Mouse (Mus musculus) v-Abl transformed pro-B cells (cell line): ENCODE data around the gene Inpp4b.

ENCODE experiments used
- in situ Hi-C, 2 experiments: fragments of 400-800 bp; cut with MboI; formaldehyde crosslinking; loops; one replicate each; pipeline ENCODE4 v1.15.1; 2025; ENCODE audit not compliant: unreplicated experiment in 2 of 2

The Inpp4b gene

DNA sequence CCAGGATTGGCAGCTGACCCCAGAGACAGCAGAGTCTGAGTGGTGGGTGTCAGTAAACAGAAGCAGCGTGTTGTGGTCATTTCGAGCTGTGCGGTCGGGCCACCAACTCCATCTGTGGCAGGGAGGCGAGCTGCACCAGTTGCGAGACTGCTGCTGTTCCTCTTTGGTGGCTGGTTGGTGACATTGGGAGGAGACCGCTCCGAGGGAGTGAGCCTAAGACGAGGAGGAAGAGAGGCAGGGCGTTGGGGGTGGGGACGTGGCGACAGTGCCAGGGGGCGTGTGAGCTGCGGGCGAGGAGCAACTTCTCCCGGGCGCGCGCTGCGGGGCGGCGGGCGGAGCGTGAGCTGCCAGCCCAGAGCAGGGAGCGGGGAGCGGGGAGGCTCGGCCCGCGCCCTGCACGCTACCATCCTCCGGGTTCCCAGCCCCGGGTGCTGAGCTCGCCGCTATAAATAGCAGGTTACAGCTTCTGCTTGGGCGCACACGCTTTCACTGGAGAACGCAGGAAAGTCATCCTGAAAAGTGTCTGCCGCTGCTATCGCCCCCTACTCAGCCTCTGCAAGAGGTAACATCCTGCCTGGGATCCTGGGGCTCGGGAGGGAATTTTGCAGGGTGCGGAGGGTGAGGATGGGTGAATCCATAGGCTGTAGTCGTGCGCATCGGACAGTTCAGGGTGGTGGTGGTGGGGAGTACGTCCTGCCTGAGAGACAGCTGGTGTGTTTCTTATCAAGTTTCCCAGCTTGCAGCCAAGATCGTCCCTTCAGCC is at the start of gene Inpp4b:
TSS of gene Inpp4b (plus strand) at position 321 of the 763 bp plus-strand sequence.
- in situ Hi-C loops: loop anchor here (10.0 to 25.0 kb wide), 7 partner anchors 580 to 1745 kb away; no protein-coding TSS in a partner anchor

DNA sequence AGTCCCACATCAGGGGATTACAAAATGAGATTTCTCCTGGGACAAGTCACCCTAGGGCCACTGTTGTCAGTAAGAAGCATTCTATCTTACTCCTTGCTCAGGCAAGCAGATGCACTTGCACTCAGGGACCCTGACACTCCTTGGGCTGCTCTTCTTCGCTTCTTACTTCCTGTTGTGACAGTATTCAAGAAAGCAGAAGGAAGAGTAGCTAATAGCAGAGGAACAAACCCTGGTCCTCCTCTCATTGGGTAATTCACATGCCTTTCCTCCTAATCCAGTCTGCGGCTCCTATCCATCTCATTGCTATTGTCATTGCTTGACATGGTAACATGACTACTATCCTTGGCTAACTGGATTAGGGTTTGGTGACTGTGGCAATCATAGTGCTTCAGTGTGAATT is 7.1 kb upstream of the Inpp4b start:
- in situ Hi-C loops: loop anchor here (10.0 to 25.0 kb wide), 7 partner anchors 573 to 1752 kb away; no protein-coding TSS in a partner anchor

DNA sequence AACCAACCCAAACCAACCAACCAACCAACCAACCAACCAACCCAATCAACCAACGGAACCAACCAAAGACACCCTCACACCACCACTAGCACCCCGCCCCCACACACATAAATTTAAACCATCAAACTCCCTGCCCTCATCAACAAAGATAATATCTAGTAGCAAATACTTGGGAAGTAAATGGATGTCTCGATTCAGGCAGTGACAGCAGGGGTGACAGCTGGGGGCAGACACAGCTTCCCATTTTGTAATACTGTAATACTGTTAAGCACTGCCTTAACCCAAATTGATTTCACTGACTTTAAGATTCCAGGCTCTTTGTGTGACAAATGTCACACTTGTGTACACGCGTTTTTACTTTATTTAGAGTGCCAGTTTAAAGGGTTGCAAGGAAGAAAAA is 1.2 kb upstream of the Inpp4b start:
- in situ Hi-C loops: loop anchor here (10.0 to 25.0 kb wide), 7 partner anchors 579 to 1746 kb away; no protein-coding TSS in a partner anchor

DNA sequence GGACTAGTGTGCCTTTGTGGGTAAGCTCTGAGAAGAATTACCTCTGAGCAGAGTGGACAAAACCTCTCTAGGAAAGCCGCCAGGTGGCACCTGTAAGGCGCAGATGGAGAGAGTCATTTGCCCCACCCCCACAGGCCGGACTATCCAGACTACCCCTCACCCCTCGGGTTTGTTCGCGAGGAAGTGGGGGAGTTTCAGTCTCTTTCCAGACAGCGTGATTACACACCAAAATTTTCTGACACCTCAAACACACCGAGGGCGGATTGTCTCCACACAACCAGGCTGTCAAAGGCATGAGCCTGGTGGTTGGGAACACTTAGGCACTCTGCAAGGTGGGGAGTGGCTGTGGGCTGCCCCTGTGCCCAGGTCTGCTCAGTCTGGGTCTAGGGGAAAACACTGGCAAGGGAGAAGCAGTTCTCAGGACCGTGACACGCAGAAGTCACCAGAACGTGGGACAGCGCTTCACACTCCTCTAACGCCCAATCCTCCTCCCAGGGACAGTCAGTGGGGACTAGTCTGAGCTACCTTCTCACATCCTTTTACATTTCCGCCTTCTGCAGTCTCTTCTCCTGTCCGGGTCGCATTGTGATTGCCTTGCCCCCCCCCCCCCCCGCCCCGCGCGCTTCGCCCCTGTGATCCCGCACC is 643 bp upstream of the Inpp4b start:
- in situ Hi-C loops: loop anchor here (10.0 to 25.0 kb wide), 7 partner anchors 579 to 1746 kb away; no protein-coding TSS in a partner anchor

DNA sequence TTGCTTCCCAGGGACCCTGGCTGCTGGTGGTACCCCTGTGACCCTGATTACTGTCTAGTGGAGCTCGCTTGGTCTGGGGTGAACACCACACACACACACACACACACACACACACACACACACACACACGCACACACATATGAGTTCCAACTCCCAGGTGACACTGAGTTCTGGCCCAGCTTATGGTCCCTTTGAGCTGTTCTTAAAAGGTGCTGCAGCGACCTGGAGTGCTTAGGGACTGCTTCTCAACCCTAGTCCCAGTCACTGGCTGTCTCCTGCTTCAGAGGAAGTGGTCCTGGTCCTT is 595 bp downstream of the Inpp4b start:
- in situ Hi-C loops: loop anchor here (10.0 to 25.0 kb wide), 7 partner anchors 581 to 1744 kb away; no protein-coding TSS in a partner anchor

DNA sequence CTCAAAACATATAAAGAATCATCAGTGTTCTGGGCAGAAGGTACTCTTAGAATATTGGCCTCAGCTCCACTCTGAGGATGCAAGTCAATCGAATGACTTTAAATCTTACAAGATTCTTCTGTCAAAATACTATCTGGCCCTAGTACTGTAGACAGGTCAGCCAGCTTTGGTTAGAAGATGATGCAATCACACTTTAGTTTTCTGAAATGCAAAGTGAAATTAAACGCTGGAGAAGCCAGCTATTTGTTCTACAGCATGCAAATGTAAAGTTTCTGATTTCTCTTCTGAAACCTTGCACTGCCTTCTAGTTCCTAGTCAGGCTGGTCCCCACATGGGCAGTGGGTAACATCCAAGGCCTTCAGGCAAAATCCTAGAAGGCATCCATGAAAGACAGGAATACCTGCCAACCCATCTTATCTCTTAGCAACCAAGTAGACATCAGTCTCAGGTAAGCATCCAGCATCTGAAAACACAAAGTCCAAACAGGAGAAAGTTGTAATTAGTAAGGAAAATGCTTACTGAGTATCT is 2.9 kb downstream of the Inpp4b start:
- in situ Hi-C loops: loop anchor here (5.0 to 25.0 kb wide), 9 partner anchors 132 to 1742 kb away; no protein-coding TSS in a partner anchor

DNA sequence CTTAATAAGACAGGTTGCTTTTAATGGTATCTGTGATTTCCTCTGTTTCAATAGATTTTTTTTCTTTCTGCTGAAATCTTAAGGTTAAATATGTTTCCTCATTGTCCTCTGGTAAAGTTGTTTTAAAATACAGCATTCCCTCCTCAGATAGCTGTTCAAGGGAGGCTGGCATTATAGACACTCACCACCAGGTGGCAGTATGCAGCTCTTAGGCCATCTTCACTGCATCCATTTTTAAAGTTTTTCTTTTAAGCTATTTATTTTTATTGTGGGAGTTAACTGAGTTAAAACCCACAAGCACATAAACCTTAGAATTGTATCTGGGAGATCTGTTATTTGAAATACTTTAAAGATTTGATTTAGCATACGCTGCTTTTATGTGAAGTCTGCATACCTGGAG is 7.1 kb downstream of the Inpp4b start:
- in situ Hi-C loops: loop anchor here (5.0 to 25.0 kb wide), 9 partner anchors 128 to 1738 kb away; no protein-coding TSS in a partner anchor

DNA sequence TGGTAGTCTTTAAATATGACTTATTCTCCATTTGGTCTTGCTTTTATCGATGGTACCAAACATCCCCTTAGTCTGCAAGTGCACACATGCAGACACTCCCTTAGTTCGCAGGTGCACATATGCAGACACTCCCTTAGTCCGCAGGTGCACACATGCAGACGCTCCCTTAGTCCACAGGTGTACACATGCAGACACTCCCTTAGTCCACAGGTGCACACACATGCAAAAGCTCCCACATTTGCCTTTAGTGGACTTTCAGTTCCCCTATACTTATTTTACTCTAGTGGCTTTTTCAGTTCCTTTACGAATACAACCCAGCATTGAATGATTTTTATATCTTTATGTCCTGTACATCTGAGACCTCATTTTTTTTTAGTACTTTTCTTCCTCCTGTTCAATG is 11.1 kb downstream of the Inpp4b start:
- in situ Hi-C loops: loop anchor here in 1 of 2 experiments (5.0 kb wide), 2 partner anchors 114 to 449 kb away; no protein-coding TSS in a partner anchor

DNA sequence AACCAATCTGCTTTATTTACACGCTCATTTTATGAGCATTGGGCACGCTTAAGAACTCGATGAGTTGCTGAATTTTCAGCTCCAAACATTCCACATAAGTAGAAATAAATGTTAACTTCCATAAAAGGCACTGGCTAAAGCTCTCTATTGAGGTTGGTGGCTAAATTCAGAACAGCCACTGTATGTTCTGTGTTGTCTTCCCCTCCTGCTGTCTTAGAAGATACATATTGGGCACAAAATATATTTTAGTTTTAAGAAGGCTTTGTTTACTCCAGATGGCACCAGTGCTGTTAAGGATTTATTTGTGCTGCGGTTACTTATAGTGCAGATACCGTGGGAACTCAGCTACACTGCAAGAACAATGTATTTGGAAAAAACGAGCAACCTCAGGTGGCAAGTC is 15.8 kb downstream of the Inpp4b start:
- in situ Hi-C loops: no loop called here

DNA sequence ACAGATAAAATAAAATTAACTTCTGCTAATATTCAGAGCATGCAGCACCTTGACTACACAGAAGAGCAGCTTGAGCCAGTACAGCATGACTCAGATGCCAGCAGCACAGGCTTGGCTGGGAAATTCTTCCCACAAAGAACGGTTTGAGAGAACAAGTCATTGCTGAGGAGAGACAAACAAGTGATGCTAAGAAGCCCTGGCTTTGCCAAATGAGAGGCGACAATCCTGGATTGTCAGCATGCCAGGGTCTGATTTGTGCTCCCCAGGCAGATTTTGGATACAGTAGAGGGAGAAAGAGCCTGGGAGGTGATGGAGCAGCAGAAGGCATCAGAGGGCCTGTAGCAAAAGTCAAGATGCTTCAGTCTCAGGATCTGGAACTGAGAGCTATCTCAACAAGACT is 18.2 kb downstream of the Inpp4b start:
- in situ Hi-C loops: no loop called here

DNA sequence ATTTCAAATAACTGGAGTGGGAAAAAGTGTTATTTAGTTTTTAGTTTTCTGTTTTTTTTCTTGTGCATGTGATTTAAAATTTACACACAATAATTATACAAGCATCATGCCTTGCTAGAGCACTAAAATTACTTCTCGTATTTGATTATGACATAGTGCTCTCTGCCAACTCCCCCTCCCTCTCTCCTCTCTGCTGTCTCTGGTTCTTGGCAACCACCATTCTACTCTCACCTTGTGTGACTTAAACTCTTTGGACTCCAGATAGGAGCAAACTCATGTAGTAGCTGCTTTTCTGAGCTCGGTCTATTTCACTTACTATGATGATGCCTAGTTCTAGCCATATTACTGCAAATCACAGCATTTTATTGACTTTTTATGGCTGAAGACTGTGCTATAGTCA is 18.8 kb downstream of the Inpp4b start:
- in situ Hi-C loops: no loop called here

DNA sequence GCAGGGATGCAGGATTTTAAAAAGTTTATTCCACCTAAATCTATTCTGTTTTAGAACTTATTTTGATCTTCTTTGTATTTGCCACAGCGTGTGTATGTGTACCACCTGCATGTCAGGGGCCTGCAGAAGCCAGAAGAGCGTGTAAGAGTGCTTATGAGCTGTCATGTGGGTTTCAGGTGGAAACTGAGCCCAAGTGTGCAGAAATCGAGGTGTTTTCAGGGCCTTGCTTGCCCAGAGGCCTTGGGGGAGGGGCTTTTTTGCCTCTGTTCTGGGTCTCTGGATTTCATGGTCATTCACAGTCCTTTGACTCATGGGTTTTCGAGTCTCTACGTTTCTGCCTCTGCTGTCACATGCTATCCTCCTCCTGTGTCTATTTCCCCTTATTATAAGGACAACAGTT is 28.3 kb downstream of the Inpp4b start:
- in situ Hi-C loops: no loop called here

DNA sequence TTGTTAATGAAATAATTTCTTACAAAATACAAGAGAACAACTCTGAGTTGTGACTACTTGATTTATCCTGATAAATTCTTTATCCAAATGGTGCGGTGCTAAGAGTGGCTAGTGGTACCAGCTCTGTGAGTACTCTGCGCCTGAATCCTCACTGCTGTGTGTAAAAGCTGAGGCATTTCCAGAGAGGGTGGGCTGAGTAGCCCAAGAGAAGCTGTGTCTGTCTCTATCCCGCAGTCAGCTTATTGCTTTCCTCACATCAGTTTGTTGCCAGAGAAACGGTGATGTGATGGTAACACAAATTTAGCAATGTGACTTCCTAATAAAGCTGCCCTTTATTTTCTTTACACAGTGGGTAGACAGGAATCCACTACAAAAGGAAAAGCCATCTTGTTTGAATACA is 29.5 kb downstream of the Inpp4b start:
- in situ Hi-C loops: no loop called here

DNA sequence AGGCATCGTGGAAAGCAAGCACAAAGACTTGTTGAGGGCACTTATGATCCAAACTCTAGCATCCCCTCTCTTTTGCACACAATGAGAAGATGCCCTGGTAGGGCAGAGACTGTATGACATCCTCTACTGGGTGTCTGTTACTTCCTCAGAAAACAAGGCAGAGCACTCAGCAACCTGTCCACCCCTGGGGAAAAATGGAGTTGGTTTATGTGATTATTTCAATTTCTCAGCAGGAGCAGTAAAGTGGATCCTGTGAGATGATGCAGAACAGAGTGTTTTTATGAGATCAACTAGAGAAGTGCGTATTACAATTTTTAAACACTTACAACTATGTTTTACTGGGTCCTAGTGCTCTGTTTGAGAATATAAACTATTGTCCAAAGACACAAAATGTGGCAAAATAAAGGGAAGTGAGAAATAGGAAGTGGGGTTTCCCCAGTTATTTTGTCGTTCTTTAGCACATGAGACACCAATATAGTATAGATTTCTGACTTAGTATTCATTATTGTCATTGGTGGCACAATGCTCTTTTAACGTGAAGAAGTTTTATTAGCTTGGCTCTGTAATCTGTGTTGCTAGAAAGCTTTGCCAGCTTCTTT is 32.6 kb downstream of the Inpp4b start:
- in situ Hi-C loops: no loop called here

DNA sequence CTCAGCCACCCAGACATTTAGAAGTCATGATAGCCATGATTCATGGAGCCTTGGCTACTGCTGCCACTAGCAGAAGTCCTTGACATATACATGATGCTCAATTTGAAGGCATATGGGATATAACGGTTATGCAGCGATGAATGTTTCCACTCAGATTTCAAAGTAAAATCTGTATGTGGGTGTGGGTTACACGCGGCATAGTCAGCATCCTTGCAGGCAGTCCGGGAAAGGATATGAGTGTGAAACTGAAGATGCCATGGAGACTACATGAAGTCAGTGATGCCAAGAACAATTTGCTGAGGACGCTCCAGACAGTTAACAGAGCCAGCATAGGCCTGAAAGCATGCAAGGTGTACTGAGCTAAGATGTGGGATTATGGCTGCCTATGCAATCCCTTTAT is 46.6 kb downstream of the Inpp4b start:
- in situ Hi-C loops: no loop called here

DNA sequence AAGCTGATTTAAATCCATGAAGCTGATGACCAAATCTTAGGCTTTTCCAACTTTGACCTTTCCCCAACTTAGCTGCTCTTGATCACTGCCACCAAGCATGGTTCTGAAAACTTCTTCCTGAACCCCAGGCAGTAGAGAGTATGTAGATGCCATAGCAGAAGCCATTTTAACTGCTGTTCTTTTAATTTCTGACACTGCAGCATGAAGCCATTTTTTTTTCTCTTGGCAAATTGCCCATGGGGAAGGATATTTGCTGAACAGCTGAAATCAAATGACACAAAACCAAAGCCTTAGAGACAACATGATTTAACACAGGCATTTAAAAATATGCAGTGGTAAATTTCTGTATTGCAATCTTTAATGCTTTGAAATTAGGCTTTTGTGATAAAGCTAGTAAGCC is 56.7 kb downstream of the Inpp4b start:
- in situ Hi-C loops: no loop called here

DNA sequence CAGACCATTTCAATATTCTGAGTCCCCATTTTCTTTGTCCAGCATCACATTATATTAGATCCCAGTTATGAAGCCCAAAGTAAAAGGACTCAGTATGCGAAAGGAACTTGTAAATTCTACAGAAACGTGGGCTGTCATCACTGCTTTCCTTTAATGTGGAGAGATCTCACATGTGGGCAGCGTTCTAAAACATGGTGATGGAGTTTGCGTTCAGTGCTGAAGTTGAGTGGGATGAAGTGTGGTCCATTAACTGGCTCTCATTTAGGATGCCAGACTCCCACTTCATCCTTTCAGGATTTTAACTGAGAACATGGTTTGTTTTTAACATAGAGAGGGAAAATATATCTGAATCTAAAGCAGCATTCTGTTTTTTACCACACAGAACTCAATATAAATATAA is 57.1 kb downstream of the Inpp4b start:
- in situ Hi-C loops: no loop called here

DNA sequence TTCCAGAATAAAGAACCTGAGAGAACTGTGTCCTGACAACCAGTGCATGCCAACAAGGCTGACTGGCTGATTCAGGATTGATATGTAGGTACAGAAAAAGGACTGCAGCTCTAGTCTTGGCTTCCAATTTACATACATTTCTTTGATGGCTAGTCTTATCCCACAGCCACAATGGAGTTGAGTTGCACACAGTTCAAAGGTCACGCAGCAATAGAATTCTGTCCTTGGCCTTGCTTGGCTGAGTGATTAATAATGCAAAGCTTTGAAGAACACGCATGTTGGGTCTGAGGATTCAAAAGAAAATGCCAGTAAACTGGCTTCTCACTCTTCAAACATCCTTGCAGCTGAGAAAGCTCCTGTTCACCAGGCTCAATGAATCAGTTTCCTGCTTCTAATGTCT is 70.4 kb downstream of the Inpp4b start:
- in situ Hi-C loops: no loop called here

DNA sequence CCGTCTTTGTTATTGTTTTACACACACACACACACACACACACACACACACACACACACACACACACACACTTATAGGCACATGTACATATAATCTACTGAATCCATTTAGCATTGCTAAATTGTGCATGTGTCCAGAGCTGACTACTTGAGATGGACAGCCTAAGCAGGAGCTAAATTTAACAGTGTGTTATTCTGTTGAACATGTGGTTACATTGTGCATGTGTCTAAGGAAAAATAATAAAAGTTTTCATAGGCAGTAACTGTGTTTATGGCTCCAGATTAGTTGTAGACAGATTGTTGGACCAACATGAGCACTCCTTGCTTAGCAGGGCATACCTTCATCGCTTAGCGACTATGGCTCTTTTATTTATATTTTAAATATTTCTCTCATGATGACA is 101.6 kb downstream of the Inpp4b start:
- in situ Hi-C loops: no loop called here

DNA sequence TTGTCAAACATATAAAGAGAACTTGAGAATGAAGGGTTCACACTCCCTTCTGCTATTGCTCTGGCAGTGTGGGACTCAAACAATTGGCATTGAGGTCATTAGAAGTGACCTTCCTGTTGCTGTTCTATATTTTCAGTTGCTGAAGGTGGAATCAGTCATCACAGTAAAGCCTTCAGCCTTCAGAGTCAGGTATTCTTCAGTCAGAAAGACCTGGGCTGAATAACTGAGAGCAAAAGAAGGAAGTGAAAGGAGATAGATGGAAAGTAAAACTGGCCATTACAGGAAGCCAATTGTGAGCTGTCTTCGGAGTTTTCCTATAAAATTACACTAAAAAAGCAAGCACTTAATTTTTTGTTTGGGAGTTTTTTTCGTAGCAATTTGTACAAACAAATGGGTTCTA is 107.4 kb downstream of the Inpp4b start:
- in situ Hi-C loops: loop anchor here in 1 of 2 experiments (25.0 kb wide), 1 partner anchor 437 kb away; the partner anchor contains the start of gene Usp38

DNA sequence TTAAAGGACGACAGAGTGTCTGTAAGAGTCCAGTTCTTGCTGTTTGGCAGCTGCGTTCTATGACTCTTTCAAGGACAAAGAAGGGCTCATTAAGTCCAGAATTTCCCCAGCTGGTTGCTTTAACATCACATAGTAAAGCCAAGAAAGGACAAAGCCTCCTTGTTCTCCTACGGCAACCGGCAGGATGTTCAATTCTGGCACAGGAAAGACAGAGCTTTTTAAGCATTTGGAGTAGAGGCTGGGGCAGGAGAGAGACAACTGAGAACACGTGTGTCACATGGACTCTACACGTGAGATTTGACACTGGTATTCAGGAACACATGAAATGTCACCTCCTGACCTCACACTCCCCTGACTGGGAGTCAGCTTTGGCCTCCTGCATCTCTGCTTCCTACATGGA is 109.7 kb downstream of the Inpp4b start:
- in situ Hi-C loops: loop anchor here in 1 of 2 experiments (25.0 kb wide), 1 partner anchor 440 kb away; the partner anchor contains the start of gene Usp38
